Mouse (Mus musculus) lung, postnatal 4 days (tissue): ENCODE results near the gene Ggcx.
"Not testable (repeated sequence)": the region's sequence is repeated elsewhere in the genome, so short reads cannot be mapped to it uniquely, and the experiment has no call there.

Source experiments
- DNase-seq, 2 experiments: peaks; one replicate each; pipeline ENCODE4 v3.0.0; 2021

Gene Ggcx

DNA sequence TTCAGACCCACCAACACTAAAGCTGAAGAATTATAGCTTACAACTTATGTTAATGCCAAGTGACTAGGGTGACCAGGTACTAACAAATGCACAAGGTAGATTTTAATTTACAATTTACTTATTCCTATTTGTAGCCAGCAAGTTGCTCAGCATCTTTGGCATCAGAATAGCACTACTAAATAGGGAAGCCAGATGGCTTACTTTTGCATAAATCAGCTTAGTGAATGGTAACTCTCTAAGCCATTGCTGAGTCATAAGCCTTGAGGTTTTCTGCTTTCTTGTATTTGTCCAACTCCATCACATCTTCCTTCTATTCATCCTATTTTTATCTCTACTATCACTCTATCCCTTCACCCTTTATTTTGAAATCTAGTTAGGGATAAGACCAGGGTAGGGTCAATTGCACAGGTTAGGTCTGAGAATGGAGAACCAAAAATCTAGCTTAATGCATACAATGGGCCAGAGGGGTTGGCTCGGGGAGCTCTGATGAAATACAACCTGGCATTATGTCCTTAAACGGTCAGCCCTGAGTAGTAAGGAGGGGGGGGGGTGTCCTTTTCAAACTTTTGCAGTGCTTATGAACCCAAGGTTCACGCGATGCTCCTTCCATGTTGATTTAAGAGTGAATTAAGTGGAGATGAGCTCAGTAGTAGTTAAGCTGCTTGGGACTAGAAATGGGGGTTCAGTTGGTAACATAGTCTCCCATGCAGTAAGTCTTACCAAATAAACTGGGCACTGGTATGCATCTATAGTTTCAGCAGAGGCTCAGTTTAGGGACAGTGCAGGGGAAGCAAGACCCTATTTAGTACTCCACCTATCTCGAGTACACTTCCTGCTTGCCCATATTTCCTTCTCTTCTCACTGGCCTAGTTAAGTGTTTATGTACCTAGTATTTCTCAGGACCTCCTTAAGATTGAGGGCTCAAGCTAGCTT, 17.1 kb downstream of the Ggcx start:
- no peak for DNase-seq

DNA sequence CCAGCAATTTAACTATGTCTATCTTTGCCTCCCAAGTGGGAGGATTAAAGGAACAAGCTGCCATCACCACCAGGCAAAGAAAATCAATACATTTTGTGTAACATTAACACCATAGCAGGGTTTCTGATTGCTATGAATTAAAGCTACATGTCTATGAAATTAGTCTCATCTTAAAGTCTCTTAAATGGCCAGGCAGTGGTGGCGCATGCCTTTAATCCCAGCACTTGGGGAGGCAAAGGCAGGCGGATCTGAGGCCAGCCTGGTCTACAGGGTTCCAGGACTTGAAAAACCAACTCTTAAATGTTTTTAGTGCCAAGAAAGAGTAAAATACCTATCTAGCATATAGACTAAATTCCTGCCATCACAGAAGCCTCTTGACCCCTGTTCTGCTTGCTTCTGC, 18.0 kb downstream of the Ggcx start:
- no peak for DNase-seq

DNA sequence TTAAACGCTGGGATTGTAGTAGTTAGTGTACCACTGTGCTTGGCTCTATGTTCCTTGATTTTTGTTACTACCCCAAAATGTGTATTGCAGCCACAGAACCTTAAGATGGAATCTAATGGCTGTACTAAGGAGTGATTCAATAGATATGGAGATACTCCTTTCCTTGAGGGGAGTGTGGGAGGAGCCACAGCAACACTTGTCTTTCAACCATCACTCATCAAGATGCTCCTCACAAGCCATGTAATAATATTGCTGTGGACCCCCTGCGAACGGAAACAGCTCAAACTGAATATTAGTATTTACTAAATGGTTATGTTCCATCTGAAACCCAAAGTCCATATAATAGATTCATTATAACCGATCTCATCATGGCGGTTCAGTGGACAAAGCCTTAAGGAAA, 24.1 kb downstream of the Ggcx start:
- DNase-seq: no peak

DNA sequence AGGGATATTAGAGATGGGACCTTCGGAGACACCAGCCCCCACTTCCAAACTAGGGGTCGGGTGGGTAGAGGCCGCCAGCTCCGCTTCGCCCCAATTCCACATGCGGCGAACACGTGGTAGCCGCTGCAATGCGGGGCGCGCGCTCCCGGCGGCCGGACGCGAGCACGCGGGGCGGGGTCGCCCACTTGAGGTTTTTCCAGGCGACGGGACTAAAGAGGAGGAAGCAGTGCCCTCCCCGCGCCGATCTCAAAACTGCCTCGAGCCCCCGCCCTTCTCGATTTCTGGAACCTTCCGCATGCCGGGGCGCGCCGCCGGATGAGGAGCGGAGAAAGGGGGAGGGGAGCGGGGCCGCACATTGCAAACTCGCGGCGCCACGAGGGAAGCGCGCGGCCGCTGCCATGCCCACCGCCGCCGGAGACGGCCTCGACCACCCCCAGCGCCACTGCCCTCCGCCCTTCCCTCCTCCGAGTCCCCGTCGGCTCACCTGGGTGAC, 24.8 kb downstream of the Ggcx start:
- peak; percentile 94 to 96 for DNase-seq

DNA sequence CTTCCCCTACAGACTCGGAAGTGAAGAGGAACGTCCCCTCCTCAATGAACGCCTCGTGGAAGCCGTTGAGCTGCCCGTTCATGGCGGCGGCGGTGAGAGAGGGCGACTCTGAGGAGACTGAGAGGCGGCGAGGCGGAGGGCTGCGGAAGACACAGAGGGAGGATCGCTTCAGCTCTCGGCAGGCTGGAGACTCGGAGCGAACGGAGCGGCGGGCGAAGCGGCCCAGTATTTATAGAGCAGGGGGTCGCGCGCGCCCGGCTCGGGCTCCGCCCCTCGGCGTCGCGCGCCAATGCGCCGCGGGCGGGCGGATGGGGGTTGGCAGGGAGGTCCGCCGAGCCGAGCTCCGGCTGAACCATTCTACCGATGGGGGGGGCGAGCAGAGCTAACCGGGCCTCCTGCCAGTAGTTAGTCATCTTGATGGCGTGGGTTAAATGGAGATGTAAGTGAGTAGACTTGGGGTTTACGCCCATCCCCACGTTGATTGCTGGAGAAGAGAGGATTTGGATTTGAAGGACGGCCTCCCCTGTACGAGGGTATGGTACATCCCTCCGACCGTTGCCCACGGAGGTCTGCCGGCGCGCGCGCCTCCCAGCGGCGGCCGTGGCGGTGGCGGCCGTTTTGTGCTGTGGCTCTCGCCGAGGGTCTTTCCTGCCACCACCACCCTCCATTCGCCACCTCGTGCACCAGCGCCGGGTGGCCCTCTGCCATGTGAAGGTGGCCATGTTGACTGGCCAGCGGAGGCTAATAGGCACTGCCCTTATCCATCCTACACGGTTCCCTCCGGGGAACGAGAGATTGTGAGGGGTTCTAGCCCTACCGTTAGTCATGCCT, 25.5 kb downstream of the Ggcx start, which contains the start of gene Mat2a:
Gene Mat2a, minus strand, starts transcription at position 204 of the 831 bp plus-strand sequence.
- DNase-seq: peak; percentile 96

DNA sequence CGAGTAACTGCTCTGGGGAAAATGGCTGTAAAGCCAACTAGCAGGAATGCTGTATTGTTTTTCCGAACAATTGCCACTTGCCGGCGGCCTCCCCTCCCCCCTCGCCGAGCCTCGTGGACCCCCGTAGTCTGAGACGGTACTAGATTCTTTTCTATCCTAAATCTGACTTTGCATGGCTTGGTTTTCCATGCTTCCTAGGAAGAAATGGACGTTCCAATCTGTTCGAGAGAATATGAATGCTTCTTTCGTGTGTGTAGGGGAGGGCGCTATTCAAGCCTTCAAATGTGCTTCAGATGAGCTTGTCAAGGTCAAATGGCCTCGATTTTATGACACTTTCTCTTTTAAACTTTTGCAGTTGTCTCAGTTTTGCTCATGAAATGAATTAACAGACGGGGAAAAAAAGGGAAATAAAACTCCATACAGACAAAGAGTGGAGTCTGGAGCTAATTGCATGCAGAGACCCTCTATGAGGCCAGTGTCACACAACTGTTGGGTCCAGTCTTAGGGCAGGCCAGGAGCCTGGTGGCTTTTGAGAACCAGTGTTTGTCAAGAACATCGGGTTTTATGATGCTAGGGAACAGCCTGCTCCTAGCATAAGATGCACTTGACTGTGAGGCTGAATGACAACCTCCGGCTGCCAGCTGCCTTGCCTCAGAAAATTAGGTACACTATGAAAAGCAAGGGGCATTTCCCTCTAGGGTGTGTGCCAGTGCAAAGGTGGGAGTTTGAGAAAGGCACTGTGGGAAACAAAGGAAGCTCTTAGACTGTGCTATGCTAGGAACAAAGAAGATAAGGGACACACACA, 26.3 kb downstream of the Ggcx start:
- DNase-seq: no peak

DNA sequence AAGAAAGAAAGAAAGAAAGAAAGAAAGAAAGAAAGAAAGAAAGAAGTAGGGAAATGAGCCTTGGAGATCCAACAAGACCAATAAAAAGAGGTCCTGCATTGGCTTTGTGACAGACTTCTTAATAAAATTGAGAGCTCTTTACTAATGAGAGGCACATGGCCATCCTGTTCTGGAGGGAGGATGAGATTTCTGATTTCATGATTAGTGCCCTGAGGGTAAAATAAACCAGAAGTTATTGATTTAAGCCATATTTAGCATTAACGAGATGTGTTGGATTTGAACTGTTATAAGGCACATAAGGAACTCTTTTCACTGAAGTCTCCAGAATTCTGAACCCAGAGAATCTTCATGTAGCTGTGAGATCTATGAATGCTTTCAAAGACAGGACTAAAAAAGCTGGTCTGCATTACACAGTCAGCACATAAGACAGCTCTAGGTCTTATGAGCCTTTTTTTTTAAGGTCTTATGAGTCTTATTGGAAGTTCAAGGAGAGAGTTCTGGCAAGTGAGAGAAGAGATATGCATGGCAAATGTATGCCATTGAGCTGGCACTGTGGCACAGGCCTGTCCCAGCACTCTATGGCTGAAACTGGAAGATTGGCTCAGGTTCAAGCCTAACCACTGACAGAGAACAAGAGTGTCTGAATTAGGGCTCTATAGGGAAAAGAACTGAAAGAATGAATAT, 29.0 kb downstream of the Ggcx start:
- DNase-seq: no peak

DNA sequence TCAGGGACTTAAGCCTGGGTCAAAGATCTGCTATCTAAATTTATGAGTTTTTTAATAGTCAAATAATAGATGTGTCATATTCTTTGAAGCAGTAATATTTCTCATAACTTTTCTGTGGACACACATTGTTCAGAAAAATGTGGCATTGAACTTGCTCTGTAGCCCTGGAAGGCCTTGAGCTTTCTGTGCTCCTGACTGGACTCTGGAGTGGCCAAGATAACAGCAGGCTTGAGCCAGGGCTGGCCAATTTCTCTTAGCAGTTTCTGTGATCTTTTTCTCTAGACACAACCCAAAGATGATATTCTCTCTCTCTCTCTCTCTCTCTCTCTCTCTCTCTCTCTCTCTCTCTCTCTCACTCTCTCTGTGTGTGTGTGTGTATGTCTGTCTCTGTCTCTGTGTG, 30.9 kb downstream of the Ggcx start:
- no peak for DNase-seq

DNA sequence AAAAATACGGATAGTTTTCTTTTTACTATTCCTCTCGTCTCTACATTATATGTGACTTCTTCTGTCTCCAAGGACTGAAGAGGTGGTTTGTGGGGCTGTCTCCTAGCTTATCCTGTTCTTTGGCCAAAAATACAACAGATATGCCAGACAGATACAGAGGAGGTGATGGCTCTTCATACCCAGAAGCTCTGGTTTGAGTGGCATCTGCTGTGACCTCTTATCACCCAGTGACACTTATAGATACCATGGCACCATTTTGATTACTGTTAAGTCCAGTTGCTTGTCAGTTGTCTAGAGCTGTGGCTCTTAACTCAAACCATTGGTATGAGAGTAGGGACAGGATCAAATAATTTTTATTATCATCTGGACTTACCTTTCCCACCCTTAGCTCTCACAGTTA, 33.4 kb downstream of the Ggcx start:
- no peak for DNase-seq

DNA sequence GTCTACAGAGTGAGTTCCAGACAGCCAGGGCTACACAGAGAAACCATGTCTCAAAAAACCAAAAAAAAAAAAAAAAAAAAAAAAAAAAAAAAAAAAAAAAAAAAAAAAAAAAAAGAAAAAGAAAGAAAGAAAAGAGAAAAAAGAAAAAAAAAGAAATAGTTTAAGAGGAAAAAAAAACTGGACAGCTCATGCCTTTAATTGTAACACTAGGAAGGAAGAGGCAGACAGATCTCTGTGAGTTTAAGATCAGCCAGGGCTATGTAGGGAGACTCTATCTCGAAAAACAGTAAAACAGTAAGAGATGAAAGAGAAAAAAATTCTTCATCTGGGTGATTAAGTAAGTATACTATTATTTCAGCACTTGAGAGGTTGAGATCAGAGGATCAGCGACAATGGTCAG, 37.7 kb downstream of the Ggcx start:
- not testable (repeated sequence) for DNase-seq

DNA sequence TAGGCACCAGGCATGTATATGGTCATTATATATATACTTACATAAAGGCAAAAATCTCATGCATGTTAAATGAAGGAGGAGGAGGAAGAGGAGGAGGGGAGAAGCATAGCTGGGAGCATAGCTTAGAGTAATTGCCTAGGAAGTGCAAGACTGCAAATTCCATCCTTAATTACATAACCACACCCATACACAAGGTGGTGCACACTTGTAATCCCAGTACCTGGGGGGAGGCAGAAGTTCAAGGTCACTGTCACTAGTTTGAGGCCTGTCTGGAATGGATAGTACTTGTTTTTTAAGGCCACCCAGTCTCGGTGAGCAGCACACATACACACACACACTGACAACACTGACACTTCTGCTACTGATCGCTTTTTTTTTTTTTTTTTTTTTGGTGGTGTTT, 38.2 kb downstream of the Ggcx start:
- DNase-seq: no peak

DNA sequence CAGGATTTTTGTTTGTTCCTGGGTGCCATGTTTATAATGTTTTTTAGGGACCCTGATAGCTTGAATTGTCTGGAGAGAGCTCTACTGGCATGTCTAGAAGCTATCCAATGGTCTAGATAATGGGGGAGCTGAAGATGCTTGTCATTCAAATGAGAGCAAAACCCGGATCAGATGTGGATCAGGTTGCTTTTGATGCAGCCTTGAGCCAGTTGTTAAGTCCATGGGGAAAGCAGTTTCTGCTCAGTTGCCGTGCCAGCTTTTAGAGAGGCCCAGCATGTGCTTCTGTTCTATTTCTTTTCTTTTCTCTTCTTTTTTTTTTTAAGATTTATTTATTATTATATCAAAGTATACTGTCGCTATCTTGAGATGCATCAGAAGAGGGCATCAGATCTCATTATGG, 39.5 kb downstream of the Ggcx start:
- DNase-seq: no peak

DNA sequence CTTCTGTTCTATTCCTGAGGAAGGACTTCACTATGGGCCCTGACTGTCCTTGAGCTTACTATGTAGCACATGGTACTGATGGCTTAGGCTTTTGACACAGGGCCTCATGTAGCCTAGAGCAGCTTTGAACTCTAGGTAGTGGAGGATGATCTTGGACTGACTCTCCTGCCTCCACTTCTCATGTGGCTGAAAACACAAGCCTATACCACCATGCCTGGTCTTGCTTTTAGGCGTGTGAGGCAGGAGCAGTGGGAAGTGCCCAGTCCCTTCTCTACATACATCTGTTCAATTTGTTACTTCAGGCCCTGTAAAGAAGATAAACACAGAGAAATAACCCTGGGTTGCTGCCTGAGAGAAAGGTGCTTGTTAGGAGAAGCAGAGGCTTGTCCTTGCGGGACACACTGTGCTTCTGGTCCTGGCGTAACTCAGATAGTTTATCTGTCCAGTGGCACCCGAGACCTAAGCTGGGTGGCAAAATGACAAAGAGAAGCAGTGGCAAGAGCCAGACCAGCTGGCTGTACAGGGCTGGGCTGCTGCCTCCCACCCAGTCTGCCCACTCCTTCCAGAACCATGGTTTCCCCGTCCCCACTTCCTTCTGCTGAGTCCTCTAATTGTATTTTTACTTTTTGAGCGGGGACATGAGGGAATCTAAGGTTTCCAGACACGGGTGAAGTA, 40.1 kb downstream of the Ggcx start:
- peak; percentile 17 to 74 for DNase-seq

DNA sequence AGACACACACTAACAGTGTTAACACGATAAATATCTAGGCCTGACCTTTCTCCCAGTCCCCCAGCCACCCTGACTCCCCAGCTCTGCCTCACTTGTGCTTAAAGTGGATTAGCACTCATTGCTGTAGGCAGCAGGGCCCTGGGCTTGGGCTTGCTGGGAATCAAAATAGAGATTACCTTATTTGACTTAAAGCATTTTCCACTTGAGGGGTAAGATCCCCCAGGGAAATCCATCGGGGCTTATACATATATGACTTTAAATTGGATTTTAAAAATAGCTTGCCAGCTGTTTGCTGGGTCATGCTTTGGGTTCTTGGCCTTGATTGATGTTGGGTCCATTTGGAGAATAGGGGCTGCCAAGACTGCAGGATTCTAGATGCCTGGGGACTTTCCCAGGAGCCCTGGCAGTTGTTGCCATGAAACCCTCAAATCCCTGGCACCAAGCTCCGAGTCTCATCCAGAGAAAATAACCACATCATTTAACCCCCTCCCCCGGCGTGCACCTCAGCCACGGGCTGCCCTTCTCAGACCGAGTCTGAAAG, 40.8 kb downstream of the Ggcx start:
- no peak for DNase-seq

DNA sequence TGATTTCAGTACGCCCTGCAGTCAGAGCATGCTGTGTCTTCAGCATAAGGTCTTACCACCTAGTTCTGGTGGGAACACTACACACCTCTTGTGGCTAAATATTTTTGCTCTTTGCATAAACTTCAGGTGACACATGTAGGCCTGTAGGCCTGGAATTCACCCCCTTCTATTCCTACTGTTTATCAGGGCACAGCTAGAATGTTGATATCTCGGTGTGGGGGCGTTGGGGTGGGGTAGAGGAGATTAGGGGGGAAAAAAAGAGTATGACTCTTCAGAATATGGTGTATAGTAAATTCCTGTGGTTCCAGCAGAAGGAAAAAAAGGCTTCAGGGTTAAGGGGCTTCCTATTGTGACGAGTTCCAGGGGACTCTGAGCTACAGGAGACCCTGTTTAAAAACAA, 42.5 kb downstream of the Ggcx start:
- no peak for DNase-seq

DNA sequence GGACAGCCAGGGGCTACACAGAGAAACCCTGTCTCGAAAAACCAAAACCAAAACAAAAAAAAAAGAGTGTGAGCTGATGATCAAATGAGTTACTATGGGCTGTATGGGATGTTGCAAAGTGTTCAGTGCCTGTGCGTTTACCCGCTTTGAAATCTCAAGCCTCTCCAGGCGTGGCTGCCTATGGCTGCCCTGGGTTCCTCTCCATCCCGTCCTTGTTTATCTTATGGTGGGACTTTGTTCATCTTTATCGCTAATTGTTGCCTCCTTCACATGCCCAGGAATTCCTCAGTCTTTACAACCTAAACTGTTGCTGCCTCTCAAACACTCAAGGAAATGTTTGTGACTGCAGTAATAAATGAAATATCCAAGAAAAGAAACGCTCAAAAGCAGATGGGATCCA, 44.3 kb downstream of the Ggcx start:
- peak in 1 of 2 experiments; percentile 15 for DNase-seq

DNA sequence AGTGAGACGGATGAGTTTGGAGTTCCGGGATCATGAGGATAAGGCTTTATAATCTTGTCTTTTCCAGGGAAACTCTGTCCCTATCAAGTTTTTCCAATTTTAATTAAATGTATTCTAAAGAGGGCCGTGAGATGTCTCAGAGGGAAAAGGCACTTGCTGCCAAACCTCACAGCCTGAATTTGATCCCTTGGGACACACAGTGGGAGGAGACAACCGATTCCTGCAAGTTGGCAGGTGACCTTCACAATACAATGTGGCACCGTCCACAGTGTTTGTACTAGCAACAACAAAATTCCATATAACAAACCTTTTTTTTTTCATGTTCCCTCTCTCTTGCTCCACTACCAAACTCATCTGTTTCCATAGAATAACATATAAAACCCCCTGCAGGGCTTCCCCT, 44.8 kb downstream of the Ggcx start:
- no peak for DNase-seq

DNA sequence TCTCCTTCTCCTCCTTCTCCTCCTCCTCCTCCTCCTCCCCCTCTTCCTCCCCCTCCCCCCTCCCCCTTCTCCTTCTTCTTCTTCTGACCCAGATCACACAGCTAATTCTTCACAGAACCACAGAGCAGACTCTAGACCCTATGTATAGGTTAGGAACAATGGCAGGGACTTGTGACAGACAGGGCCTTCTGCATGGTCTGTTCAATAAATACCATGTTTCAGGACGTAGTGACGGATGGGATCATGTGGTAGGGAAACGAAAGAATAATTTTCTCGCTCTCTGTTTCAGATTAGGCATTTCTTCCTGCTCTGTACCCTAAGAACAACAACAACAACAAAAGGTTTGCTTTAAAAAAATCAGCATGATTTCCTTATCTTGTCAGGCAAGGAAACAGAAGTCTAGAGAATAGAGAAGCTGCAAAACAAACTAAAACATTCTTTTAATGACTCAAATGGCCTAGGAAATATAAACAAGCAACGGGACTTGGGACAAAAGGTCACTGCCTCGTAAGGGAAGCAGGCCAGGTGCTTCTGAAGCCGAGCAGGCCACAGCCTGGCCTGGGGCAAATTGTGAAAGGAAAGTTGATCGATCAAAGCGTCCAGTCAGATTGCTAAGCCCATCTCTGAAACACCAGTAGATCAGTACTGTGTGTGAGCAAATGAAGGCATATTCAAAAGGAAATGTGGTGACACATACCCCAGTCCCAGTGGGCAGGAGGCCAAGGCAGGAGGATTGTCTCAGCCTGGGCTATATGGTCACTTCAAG, 46.1 kb downstream of the Ggcx start:
- peak; percentile 11 to 39 for DNase-seq

DNA sequence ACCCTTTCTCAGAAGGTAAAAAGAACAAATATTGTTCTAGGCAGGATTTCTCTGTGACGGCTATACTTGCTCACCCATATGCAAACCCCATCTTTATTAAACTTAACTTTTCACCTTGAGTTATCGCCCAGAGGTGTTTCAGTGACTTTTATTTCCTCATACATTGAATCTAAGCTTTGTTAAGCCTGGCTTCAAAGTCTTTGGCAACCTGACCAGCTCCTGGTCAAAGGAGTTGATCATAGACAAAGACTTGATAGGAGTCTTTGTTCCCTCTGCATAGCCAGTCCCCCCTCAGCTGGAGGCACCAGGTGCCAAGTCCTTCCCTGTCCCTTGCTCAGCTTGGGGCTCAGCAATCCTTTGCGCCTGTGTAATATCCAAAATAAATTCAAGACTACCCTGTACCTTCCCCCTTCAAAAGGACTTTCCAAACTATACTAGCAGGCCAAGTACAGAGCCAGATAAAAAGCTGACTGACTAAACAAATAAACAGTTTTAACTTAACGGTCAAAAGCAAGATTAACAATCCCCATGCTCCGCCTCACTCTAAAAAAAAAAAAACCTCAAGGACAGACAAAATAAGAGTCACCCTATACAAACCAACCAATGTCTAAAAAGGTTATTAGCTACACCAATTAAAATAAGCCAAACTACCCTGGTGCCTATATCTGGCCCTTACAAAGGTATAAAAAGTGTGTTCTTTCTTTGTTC, 48.6 kb downstream of the Ggcx start:
- not testable (repeated sequence) for DNase-seq
